Mouse (Mus musculus) heart, embryonic 11.5 days (tissue): ENCODE data around the gene Smap1. TPM values are rescaled to one million over a fixed set of nuclear protein-coding genes. Genes with fewer than 3 reads are reported as not detected.

Experiments
- ATAC-seq: fragments of 200-750 bp; cut with Nextera tagmentation; replicated peaks from 2 replicates; pipeline ENCODE4 v1.8.0; 2017; ENCODE audit warnings: moderate library complexity; ENCODE audit not compliant: insufficient number of reproducible peaks, low FRiP score, low TSS enrichment
- H3K27ac ChIP-seq: fragments of 300-500 bp; sonication (generic); 2 replicates; pipeline ENCODE4 v1.5.1; 2014; ENCODE audit warnings: mild to moderate bottlenecking, low read depth, low read length
- H3K27me3 ChIP-seq: fragments of 300-500 bp; sonication (generic); 2 replicates; pipeline ENCODE4 v1.6.1; 2014; ENCODE audit warnings: mild to moderate bottlenecking, low read length, mixed read lengths; ENCODE audit not compliant: control insufficient read depth, insufficient read depth
- H3K36me3 ChIP-seq: fragments of 300-500 bp; sonication (generic); 2 replicates; pipeline ENCODE4 v1.6.1; 2014; ENCODE audit warnings: mild to moderate bottlenecking, low read length, moderate library complexity, mixed read lengths; ENCODE audit not compliant: control insufficient read depth, insufficient read depth
- H3K4me1 ChIP-seq: fragments of 300-500 bp; sonication (generic); 2 replicates; pipeline ENCODE4 v1.6.1; 2014; ENCODE audit warnings: low read length; ENCODE audit not compliant: control insufficient read depth, insufficient read depth
- H3K4me2 ChIP-seq: fragments of 300-500 bp; sonication (generic); 2 replicates; pipeline ENCODE4 v1.6.1; 2014; ENCODE audit warnings: mild to moderate bottlenecking, moderate library complexity
- H3K4me3 ChIP-seq: fragments of 300-500 bp; sonication (generic); 2 replicates; pipeline ENCODE4 v1.5.1; 2014; ENCODE audit warnings: low read depth, low read length
- H3K9ac ChIP-seq: fragments of 300-500 bp; sonication (generic); 2 replicates; pipeline ENCODE4 v1.6.1; 2014; ENCODE audit warnings: mild to moderate bottlenecking, low read depth, low read length, moderate library complexity
- H3K9me3 ChIP-seq: fragments of 300-500 bp; sonication (generic); replicated peaks from 2 replicates; pipeline ENCODE4 v1.6.1; 2016; ENCODE audit warnings: low read length; ENCODE audit not compliant: control insufficient read depth
- WGBS: fragments of 180-500 bp; shearing (Covaris S2); extraction: QIAGEN DNeasy Blood & Tissue Kit; methylation state at CpG from one replicate; pipeline ENCODE4 v1.1.7; 2014; ENCODE audit not compliant: insufficient replicate concordance; 5-methylcytosine and 5-hydroxymethylcytosine counted together
- polyA plus RNA-seq: library from polyadenylated mRNA; unstranded; fragments of >200 nt; fragmentation: Nextera tagmentation; extraction: Ambion mirVana; gene quantifications from 2 replicates; pipeline ENCODE4 v1.2.1, GENCODE M21; 2014

Gene Smap1
- polyA plus RNA-seq, 1 experiment from 2014 or later = 47.0 TPM

DNA sequence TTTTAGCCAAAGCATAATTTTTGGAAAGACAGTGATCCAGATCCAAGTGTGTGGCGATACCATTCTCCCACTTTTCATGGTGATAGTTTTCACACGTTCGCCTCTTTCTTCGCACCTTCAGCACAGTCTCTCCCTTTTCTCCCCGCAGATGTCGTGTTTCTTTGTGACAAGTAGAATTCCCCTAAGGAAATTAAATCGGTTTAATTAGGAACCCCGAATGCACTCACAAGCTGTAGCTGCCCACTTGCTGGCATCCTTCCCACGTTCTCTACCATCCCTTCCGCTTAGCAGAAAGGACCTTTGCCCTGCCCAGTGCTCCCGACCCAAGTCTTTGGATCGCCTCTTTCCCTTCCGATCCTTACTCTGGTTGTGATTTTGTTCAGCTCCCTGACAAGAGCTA, 31.8 kb upstream of the Smap1 start:
- no peak for ATAC-seq
- H3K9ac ChIP-seq = no peak overlapping the region
- no peaks in the 10 kb centered on the region for H3K27me3 ChIP-seq
- WGBS = 82% methylated on average over 13 of the region's 13 CpGs
- no peak overlapping the region for H3K4me3 ChIP-seq
- H3K4me1 ChIP-seq = no peaks in the 10 kb centered on the region
- H3K9me3 ChIP-seq = no peaks in the 10 kb centered on the region
- no peak overlapping the region for H3K4me2 ChIP-seq
- no peak overlapping the region for H3K27ac ChIP-seq
- H3K36me3 ChIP-seq = no peaks in the 10 kb centered on the region

DNA sequence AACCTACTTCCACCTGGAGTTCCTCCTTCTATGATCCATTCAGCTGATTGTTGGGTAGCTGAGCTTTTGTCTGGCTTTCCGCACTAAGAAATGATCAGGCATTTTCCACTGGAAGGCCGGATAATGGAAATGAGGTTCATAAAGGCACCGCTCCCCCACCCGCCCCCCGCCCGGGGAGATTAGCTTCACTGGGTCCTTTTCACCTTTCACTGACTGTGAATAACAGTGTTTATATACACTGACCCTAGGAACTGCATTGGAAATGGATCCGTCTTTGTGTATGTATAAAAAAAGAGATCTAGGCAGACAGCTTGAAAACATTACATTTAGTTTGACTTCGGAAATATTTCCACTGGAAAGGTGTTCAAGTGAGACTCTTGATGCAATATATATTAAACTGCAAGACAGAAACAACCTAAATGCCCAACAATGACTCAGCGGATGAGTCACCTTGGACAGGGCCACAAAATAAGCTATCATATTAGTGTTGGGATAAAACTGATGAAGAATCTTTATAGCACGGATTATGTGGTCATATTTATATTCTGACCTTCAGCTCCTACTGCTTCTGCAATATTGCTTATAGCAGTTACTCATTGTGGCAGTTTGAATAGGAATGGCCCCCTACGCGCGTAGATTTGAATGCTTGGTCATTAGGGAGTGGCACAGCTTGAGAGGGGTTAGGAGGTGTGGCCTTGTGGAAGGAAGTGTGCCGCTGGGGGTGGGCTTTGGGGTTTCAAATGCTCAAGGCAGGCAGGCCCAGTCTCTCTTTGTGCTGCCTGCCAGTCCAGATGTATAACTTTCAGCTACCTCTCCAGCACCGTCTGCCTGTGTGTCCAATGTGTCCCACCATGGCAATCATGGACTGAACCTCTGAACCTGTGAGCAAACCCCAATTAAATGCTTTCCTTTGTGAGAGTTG, 26.9 kb upstream of the Smap1 start:
- Histone ChIP-seq H3K27me3 (no peaks in the 10 kb centered on the region), H3K4me1 (no peaks in the 10 kb centered on the region), H3K9ac (no peak overlapping the region), H3K4me2 (no peak overlapping the region), H3K36me3 (no peaks in the 10 kb centered on the region), H3K4me3 (no peak overlapping the region), H3K27ac (no peak overlapping the region), H3K9me3 (no peaks in the 10 kb centered on the region)
- ATAC-seq = no peak
- 81% methylated on average over 15 of the region's 15 CpGs for WGBS

DNA sequence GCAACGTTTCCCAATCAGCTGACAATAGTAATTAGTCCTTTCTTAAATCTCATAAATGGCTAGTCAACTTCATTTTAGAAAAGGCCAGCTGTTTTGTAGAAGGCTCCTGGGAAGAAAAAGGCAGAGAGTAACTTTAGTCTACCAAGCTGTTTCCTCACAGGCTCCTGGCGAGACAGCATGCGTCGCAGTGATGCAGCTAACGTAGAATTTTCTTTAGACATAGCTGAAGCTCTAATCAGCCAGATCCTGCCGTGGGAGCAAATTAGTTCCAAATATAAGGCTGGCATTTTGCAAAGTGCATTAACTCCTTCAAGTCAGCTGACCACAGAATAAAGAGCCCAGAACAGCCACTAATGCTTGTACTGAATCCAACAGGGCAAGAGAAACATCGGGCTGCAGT, 26.2 kb upstream of the Smap1 start:
- no peak overlapping the region for H3K4me3 ChIP-seq
- no peak overlapping the region for H3K4me2 ChIP-seq
- H3K9ac ChIP-seq = no peak overlapping the region
- no peaks in the 10 kb centered on the region for H3K9me3 ChIP-seq
- no peak overlapping the region for H3K27ac ChIP-seq
- H3K27me3 ChIP-seq = no peaks in the 10 kb centered on the region
- no peak for ATAC-seq
- H3K36me3 ChIP-seq = no peaks in the 10 kb centered on the region
- WGBS = 71% methylated on average over 7 of the region's 7 CpGs
- H3K4me1 ChIP-seq = no peaks in the 10 kb centered on the region

DNA sequence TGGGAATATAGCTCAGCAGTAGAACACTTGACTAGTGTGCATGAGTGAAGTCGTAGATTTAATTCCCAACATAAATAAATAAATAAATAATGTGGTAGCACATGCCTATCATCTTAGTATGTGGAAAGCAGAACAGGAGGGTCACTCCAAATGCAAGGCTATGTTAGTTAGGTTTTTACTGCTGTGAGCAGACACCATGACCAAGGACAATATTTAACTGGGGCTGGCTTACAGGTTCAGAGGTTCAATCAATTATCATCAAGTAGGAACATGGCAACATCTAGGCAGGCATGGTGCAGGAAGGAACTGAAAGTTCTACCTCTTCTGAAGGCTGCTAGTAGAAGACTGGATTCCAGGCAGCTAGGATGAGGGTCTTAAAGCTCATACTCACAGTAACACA, 22.0 kb upstream of the Smap1 start:
- no peaks in the 10 kb centered on the region for H3K36me3 ChIP-seq
- no peak overlapping the region for H3K4me3 ChIP-seq
- WGBS = 90% methylated on average over 1 of the region's 1 CpGs
- no peak overlapping the region for H3K27ac ChIP-seq
- H3K4me2 ChIP-seq = no peak overlapping the region
- no peaks in the 10 kb centered on the region for H3K27me3 ChIP-seq
- H3K9me3 ChIP-seq = 0 out of 2 replicates have a peak, but pooled peaks cover 2% of the 10 kb centered on the region
- ATAC-seq = no peak
- no peaks in the 10 kb centered on the region for H3K4me1 ChIP-seq
- H3K9ac ChIP-seq = no peak overlapping the region

DNA sequence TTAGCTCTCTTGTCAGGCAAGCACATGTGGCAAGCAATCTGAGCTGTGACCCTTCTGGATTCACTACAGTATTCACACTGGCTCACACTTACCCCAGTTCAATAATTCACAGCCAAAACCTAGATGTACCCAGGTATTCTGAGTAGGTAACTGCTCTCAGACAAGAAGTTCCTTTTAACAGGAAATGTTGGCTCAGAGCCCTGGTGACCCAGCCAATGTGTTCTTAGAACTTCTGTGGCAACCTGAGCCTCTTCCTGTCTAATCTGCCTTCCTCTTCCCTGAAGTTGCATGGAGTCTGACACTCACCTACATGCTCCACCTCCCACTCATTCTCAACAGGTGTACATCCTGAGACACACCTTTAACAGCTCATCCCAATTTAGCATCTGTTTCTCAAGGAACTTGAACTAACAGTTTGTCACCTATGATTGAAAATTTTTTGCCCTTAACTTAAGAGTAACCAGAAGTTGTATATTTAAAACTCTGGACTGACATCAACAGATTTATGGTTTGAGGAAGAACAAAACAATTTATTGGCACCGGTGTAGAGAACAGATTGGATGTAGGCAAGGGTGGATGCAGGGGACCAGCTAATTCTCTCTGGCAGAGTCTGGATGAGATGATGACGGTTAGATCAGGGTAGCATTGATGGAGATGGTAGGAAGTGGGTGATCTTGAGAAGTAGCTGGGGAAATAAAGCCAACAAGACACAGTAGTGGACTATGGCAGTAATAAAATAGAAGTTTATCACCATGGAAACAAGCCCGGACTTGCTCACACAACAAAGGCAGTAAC, 21.2 kb upstream of the Smap1 start:
- Histone ChIP-seq H3K4me2 (no peak overlapping the region), H3K27ac (no peak overlapping the region), H3K9me3 (0 out of 2 replicates have a peak, but pooled peaks cover 2% of the 10 kb centered on the region), H3K27me3 (no peaks in the 10 kb centered on the region), H3K4me3 (no peak overlapping the region), H3K4me1 (no peaks in the 10 kb centered on the region), H3K9ac (no peak overlapping the region), H3K36me3 (no peaks in the 10 kb centered on the region)
- 80% methylated on average over 3 of the region's 3 CpGs for WGBS
- no peak for ATAC-seq

DNA sequence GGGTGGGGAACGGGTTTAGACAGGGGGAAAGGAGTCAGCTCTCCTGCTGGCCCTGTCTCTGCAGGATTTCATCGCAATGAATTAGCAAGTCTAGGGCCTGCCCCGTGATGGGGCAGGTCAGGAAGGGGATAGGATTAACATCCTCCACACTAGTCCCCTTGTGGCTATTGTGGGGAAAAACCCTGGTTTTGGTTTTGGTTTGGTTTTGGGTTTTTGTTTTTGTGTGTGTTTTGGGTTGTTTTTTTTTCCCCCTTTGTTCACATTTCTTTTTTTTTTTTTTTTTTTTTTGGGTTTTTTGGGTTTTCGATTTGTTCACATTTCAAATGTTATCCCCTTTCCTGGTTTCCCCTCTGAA, 13.3 kb upstream of the Smap1 start:
- no peak overlapping the region for H3K4me3 ChIP-seq
- no peaks in the 10 kb centered on the region for H3K36me3 ChIP-seq
- H3K9me3 ChIP-seq = 0 out of 2 replicates have a peak, but pooled peaks cover 2% of the 10 kb centered on the region
- H3K4me2 ChIP-seq = no peak overlapping the region
- no peaks in the 10 kb centered on the region for H3K27me3 ChIP-seq
- H3K4me1 ChIP-seq = no peaks in the 10 kb centered on the region
- no peak overlapping the region for H3K27ac ChIP-seq
- WGBS = 27% methylated on average over 4 of the region's 4 CpGs
- no peak for ATAC-seq
- no peak overlapping the region for H3K9ac ChIP-seq

DNA sequence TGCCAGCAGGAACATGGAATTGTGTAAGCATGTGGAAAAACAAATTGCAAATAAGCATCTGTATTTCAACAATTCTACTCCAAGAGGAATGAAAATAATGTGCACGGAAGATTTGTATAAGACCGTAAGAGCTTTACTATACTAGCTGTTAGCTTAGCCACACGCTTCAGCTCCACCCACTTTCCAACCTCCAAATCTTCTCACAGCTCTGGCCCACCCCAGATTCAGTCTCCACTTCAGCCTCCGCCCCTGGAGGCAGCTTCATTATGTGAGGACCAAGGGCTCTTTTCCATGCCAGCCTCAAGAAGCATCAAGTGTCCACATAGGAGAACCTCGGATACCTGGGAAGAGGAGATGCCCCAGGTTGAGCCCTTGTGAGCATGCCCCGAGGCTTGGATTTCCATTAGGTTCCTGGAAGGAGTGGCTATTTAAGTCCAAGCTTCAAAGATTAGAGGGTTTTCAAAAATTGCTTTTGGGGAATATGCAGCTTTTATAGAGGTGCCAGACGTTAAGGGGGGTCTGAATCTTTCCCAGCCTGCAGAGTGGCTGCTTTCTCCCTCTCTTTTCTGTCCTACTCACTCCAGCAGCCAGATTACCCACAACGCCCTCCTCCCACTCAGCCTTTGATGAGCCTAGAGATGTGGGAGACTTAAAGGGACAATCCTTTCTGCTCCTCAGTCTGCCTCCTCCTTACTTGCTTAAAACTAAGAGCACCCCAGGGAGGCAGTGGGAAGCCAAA, 12.7 kb upstream of the Smap1 start:
- ATAC-seq = no peak
- no peak overlapping the region for H3K4me2 ChIP-seq
- 49% methylated on average over 8 of the region's 8 CpGs for WGBS

DNA sequence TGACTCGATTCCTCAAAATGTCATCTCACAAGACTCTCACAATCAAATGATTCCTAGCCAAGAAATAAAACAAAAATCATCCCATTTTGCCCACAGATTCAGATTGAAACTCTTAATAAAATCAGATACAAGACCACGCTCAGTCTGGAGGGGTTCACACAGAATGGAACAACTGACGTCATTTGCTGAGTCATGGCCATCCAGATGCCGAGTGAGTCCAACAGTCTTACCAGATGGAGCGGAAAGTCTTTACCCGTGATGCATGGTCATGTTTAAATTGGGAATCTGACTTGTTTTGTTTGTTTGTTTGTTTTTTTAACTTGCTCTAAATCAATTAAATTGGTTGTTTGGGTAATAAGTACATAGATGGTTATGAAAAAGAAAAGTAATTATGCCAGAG, 7.3 kb upstream of the Smap1 start:
- H3K27me3 ChIP-seq = no peaks in the 10 kb centered on the region
- H3K4me3 ChIP-seq = no peak overlapping the region
- no peak overlapping the region for H3K9ac ChIP-seq
- H3K4me2 ChIP-seq = no peak overlapping the region
- 80% methylated on average over 6 of the region's 6 CpGs for WGBS
- no peaks in the 10 kb centered on the region for H3K4me1 ChIP-seq
- H3K36me3 ChIP-seq = no peaks in the 10 kb centered on the region
- ATAC-seq = no peak
- H3K27ac ChIP-seq = no peak overlapping the region
- peaks cover 3% of the 10 kb centered on the region; the same call in 1 of the 2 replicates for H3K9me3 ChIP-seq

More for the DNA sequence above, 12.7 kb upstream of the Smap1 start:
- no peaks in the 10 kb centered on the region for H3K4me1 ChIP-seq
- no peaks in the 10 kb centered on the region for H3K9me3 ChIP-seq
- no peaks in the 10 kb centered on the region for H3K27me3 ChIP-seq
- H3K27ac ChIP-seq = no peak overlapping the region
- H3K4me3 ChIP-seq = no peak overlapping the region
- no peak overlapping the region for H3K9ac ChIP-seq
- H3K36me3 ChIP-seq = no peaks in the 10 kb centered on the region
